Mouse (Mus musculus) limb, embryonic 15.5 days (tissue): ENCODE data around the gene Scyl1. TPM values are rescaled to one million over a fixed set of nuclear protein-coding genes. Genes with fewer than 3 reads are reported as not detected.
"Not testable (repeated sequence)": the region's sequence is repeated elsewhere in the genome, so short reads cannot be mapped to it uniquely, and the experiment has no call there.

Experiments
- ATAC-seq: fragments of 200-750 bp; cut with Nextera tagmentation; 2 replicates; pipeline ENCODE4 v1.8.0; 2017; ENCODE audit warnings: low read depth, moderate TSS enrichment; ENCODE audit not compliant: insufficient number of reproducible peaks, low FRiP score, low TSS enrichment
- H3K27ac ChIP-seq: fragments of 300-500 bp; sonication (generic); 2 replicates; pipeline ENCODE4 v1.5.1; 2015; ENCODE audit warnings: moderate library complexity, mild to moderate bottlenecking, inconsistent platforms
- H3K27me3 ChIP-seq: fragments of 300-500 bp; sonication (generic); 2 replicates; pipeline ENCODE4 v1.6.1; 2015; ENCODE audit warnings: inconsistent platforms
- H3K36me3 ChIP-seq: fragments of 300-500 bp; sonication (generic); 2 replicates; pipeline ENCODE4 v1.6.1; 2015; ENCODE audit warnings: inconsistent platforms
- H3K4me1 ChIP-seq: fragments of 300-500 bp; sonication (generic); 2 replicates; pipeline ENCODE4 v1.6.1; 2015; ENCODE audit warnings: inconsistent platforms
- H3K4me2 ChIP-seq: fragments of 300-500 bp; sonication (generic); 2 replicates; pipeline ENCODE4 v1.6.1; 2015; ENCODE audit warnings: mild to moderate bottlenecking, inconsistent platforms
- H3K4me3 ChIP-seq: fragments of 300-500 bp; sonication (generic); 2 replicates; pipeline ENCODE4 v1.5.1; 2015; ENCODE audit warnings: mild to moderate bottlenecking, inconsistent platforms
- H3K9ac ChIP-seq: fragments of 300-500 bp; sonication (generic); 2 replicates; pipeline ENCODE4 v1.6.1; 2015; ENCODE audit warnings: inconsistent platforms
- H3K9me3 ChIP-seq: fragments of 300-500 bp; sonication (generic); 2 replicates; pipeline ENCODE4 v1.6.1; 2016; ENCODE audit warnings: inconsistent platforms
- WGBS: fragments of 180-500 bp; shearing (Covaris S2); methylation state at CpG from one replicate; pipeline ENCODE4 v1.1.7; 2015; 5-methylcytosine and 5-hydroxymethylcytosine counted together
- polyA plus RNA-seq: library from polyadenylated mRNA; unstranded; fragments of >200 nt; fragmentation: Nextera tagmentation; extraction: Ambion mirVana; gene quantifications from 2 replicates; pipeline ENCODE4 v1.2.1, GENCODE M21; 2015

Gene Scyl1
- polyA plus RNA-seq, 1 experiment from 2014 or later: 81.6 TPM

DNA sequence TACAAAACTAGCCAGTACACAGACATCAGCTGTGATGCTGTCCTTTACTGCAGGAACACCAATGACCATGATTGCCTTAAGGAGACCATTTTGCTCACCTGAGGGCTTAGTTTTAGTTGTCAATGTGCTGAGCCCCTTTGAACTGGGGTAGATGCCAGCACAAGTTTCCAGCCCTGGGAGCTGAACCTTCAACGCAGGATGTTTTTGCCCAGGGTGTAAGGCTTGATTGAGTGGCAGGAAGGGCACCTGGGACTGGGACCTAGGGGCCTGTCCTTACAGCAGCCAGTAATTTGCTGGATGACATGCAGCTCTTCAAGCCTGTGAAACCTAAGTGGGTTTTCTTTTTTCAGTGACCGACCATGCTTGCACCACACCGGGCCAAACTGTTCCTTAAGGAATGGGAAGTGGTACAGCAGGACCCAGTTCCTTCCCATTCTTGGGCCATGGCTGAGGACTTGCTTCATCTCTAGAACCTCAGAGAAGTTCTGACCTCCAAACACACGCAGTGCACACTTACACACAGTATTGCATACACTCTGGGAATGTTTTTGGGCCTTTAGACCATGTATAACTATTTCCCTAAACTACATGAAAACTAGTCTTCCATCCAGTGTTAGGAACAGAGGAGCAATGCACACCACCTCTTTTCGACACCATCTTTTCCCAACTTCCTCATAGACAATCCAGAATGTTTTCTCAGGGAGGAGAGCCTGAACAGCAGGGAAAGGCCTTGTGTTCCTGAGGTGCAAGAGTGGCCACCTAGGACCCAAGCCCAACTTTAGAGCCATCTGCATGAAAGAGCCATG lies 23.8 kb upstream of the Scyl1 start:
- Histone ChIP-seq H3K4me2 (no peak overlapping the region), H3K4me3 (no peak overlapping the region), H3K9me3 (no peaks in the 10 kb centered on the region), H3K27ac (peak overlapping the region; percentile 75), H3K27me3 (no peaks in the 10 kb centered on the region), H3K9ac (no peak overlapping the region), H3K4me1 (peaks cover 30% of the 10 kb centered on the region), H3K36me3 (peaks cover 36% of the 10 kb centered on the region)
- WGBS: 30% methylated on average over 5 of the region's 5 CpGs
- no peak for ATAC-seq

DNA sequence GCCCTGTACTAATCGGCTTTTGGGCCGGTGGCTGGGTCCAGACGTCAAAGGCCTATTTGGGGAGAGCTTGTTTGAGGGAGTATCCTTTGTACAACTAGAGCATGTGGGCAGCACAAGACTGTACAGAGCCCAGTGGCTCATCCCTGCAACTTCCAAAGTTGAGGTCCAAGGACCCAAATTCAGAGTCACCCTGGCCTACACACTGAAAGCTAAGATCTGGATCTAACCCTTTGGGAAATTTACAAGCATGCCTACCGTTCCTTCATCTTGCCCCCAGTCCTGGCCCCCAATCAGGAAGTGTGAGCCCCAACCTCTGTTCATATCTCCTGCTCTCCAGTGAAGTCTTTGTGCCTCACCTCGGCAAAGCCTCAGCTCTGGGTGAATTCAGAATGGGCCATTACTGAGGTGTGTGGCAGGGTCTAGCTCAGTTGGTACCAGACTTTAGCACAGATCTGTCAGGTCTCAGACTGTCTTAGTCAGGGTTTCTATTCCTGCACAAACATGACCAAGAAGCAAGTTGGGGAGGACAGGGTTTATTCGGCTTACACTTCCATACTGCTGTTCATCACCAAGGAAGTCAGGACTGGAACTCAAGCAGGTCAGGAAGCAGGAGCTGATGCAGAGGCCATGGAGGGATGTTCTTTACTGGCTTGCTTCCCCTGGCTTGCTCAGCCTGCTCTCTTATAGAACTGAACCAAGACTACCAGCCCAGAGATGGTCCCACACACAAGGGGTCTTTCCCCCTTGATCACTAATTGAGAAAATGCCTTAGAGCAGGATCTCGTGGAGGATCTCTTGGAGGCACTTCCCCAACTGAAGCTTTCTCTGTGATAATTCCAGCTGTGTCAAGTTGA lies 22.9 kb upstream of the Scyl1 start:
- Histone ChIP-seq H3K4me1 (peaks cover 30% of the 10 kb centered on the region), H3K27ac (peak overlapping the region; percentile 75), H3K36me3 (peaks cover 36% of the 10 kb centered on the region)
- 24% methylated on average over 7 of the region's 7 CpGs for WGBS
- H3K9ac ChIP-seq, H3K4me3 ChIP-seq, H3K9me3 ChIP-seq, H3K27me3 ChIP-seq, H3K4me2 ChIP-seq: not testable (repeated sequence)
- 0 out of 2 replicates have a peak, but pooled peaks have one; percentile 40 for ATAC-seq

DNA sequence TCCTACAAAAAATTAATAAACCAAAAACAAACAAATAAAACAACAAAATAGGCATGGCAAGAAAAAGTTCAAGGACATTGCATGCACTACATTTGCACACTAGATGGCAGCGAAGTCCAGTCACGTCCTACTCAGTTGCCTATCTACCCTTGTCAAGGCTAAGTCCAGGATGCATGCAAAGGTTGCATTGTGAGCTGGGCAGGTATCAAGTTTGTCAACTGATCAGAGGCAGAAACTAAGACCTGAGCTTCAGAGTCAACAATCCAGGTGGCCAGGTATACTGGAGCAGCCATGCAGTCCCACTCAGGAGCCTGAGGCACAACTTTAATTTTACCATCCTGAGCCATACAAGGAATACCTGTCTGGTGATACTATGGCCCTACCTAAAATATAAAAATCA lies 21.9 kb upstream of the Scyl1 start:
- H3K36me3 ChIP-seq: peaks cover 32% of the 10 kb centered on the region
- 0 out of 2 replicates have a peak, but pooled peaks have one; percentile 53 for ATAC-seq
- no peak overlapping the region for H3K4me2 ChIP-seq
- H3K9me3 ChIP-seq: no peaks in the 10 kb centered on the region
- H3K27me3 ChIP-seq: no peaks in the 10 kb centered on the region
- no peak overlapping the region for H3K9ac ChIP-seq
- H3K27ac ChIP-seq: 0 out of 2 replicates have a peak overlapping the region, but pooled peaks have one; percentile 11
- no peak overlapping the region for H3K4me3 ChIP-seq
- H3K4me1 ChIP-seq: peaks cover 30% of the 10 kb centered on the region
- WGBS: 1% methylated on average over 2 of the region's 2 CpGs

DNA sequence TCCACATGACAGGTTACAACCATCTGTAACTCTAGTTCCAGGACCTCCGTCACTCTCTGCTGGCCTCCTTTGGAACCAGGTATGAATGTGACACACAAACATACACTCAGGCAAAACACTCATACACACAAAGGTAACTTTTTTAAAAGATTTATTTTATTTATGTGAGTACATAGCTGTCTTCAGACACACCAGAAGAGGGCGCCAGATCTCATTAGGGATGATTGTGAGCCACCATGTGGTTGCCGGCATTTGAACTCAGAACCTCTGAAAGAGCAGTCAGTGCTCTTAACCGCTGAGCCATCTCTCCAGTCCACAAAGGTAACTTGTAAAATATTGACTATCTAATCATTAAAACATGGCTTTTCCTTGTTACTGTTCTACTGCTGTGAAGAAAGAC lies 20.1 kb upstream of the Scyl1 start:
- WGBS: 70% methylated on average over 4 of the region's 4 CpGs
- Histone ChIP-seq H3K4me1 (peaks cover 30% of the 10 kb centered on the region), H3K9me3 (no peaks in the 10 kb centered on the region), H3K27ac (no peak overlapping the region), H3K9ac (no peak overlapping the region), H3K4me3 (no peak overlapping the region), H3K4me2 (no peak overlapping the region), H3K36me3 (peaks cover 14% of the 10 kb centered on the region), H3K27me3 (no peaks in the 10 kb centered on the region)
- ATAC-seq: no peak

DNA sequence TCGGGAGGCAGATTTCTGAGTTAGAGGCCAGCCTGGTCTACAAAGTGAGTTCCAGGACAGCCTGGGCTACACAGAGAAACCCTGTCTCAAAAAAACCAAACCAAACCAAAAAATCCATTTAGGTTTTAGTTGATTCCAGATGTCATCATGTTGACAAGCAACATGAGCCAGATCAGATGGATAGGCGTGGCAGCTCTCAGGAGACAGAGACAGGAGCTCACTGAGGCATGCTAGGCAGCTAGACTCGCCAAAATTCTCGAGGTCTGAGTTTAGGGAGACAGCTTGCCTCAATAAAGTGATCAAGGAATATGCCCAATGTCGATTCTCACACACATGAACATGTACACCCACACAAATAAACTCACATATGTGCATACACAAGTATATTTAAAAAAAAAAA lies 17.8 kb upstream of the Scyl1 start:
- H3K9me3 ChIP-seq: no peaks in the 10 kb centered on the region
- no peaks in the 10 kb centered on the region for H3K27me3 ChIP-seq
- H3K36me3 ChIP-seq: no peaks in the 10 kb centered on the region
- H3K27ac ChIP-seq: no peak overlapping the region
- H3K9ac ChIP-seq: no peak overlapping the region
- no peak overlapping the region for H3K4me3 ChIP-seq
- no peak for ATAC-seq
- WGBS: 44% methylated on average over 5 of the region's 5 CpGs
- peaks cover 12% of the 10 kb centered on the region; the same call in 1 of the 2 replicates for H3K4me1 ChIP-seq
- H3K4me2 ChIP-seq: no peak overlapping the region

DNA sequence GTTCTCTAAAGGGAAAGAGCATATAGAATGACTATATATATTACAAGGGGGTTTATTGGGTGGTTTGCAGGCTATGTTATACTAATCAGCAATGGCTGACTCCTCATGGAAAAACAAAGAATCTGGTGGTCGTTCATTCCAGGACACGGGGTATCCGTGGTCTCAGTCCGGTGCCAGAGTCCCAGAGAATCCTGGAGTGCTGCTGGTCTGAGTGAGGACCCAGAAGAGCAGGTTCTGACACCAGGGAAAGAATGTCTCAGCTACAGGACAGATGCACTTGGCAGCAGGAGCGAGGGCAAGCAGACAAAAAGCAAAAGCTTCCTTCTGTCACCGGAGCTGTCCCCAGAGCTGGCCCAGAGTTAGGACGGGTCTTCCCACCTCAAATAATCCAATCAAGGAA lies 17.4 kb upstream of the Scyl1 start:
- Histone ChIP-seq H3K27ac (no peak overlapping the region), H3K9ac (no peak overlapping the region), H3K27me3 (no peaks in the 10 kb centered on the region), H3K4me1 (peaks cover 8% of the 10 kb centered on the region; the same call in 1 of the 2 replicates), H3K36me3 (no peaks in the 10 kb centered on the region), H3K4me2 (no peak overlapping the region), H3K4me3 (no peak overlapping the region), H3K9me3 (no peaks in the 10 kb centered on the region)
- no peak for ATAC-seq
- WGBS: 85% methylated on average over 7 of the region's 7 CpGs

DNA sequence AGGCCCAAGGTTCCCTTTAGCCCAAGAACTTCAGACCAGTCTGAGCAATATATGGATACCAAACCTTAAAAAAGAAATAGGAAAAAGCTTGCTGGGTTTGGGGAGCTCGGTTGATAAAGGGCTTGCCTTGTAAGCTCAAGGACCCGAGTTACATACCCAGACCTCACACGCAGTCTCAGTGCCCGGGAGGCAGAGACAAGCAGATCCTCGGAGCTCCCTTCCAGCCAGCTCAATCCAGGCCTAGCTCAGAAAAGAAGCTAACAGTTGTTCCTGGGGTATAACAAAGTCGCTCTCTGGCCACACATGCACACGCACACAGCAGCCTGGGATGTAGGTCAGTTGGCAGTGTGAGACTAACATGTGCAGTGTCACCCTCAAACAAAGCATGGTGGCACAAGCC lies 16.7 kb upstream of the Scyl1 start:
- Histone ChIP-seq H3K9ac (no peak overlapping the region), H3K36me3 (no peaks in the 10 kb centered on the region)
- WGBS: 83% methylated on average over 7 of the region's 7 CpGs

DNA sequence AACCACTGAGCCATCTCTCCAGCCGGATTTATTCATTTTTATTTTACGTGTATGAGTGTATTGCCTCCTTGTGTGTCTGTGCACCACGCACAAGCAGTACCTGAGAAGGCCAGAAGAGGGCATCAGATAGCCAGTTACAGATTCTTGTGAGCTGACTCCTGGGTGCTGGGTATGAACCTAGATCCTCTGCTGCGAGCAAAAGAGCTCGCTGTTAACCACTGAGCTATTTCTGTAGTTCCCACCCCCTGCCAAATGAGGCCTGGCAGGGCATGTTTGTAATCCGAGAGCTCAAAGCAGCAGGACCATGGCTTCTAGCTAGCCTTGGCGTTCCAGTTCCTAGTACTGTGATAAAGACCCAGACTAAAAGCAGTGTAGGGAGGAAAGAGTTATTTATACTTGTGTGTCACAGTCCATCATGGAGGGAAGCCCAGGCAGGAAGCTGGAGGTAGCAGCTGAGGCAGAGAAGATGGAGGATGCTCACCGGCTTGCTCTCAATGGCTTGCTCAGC lies 16.0 kb upstream of the Scyl1 start:
- Histone ChIP-seq H3K9ac (no peak overlapping the region), H3K4me2 (no peak overlapping the region), H3K9me3 (no peaks in the 10 kb centered on the region), H3K4me1 (peaks cover 8% of the 10 kb centered on the region; the same call in 1 of the 2 replicates), H3K4me3 (no peak overlapping the region), H3K27me3 (no peaks in the 10 kb centered on the region), H3K36me3 (no peaks in the 10 kb centered on the region), H3K27ac (peak overlapping the region; percentile 69)
- ATAC-seq: peak; percentile 40; the same call in 1 of the 2 replicates
- WGBS: 8% methylated on average over 8 of the region's 8 CpGs

More for the DNA sequence above, 16.7 kb upstream of the Scyl1 start:
- Histone ChIP-seq H3K4me1 (peaks cover 8% of the 10 kb centered on the region; the same call in 1 of the 2 replicates), H3K4me2 (no peak overlapping the region), H3K9me3 (no peaks in the 10 kb centered on the region), H3K4me3 (no peak overlapping the region), H3K27ac (peak overlapping the region; percentile 69), H3K27me3 (no peaks in the 10 kb centered on the region)
- ATAC-seq: no peak

DNA sequence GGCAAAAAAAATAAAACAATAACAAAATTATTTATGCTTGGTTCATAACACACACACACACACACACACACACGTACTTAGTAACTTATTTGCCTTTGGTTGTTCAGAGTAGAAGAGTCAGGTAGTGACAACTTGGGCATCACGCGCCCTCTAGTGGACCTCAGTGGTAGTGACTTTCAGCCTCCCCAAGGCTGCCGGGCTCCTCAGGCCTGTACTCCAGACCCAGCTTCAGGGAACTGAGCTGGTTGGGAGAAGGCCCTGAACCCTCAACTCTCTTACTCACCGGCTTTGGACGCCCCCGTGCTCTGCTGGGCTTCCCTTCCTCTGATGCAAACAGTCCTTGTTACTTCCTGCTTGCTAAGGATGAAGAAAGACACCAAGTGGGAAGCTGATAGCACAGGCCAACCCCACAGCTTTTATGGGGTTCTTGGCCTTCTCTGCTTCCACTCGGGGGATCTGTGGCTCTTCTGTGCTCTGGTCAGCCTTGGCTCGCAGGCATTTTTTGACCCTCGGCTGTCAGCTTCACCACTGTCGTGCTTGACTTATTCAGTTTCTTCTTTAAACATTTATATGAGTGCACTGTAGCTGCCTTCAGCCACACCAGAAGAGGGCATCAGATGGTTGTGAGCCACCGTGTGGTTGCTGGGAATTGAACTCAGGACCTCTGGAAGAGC lies 15.4 kb upstream of the Scyl1 start:
- H3K27ac ChIP-seq: peak overlapping the region; percentile 69
- no peaks in the 10 kb centered on the region for H3K36me3 ChIP-seq
- H3K4me2 ChIP-seq: no peak overlapping the region
- WGBS: 7% methylated on average over 12 of the region's 12 CpGs
- no peaks in the 10 kb centered on the region for H3K27me3 ChIP-seq
- no peaks in the 10 kb centered on the region for H3K9me3 ChIP-seq
- no peak overlapping the region for H3K4me3 ChIP-seq
- peak; percentile 69; the same call in 1 of the 2 replicates for ATAC-seq
- no peak overlapping the region for H3K9ac ChIP-seq
- peaks cover 8% of the 10 kb centered on the region; the same call in 1 of the 2 replicates for H3K4me1 ChIP-seq

DNA sequence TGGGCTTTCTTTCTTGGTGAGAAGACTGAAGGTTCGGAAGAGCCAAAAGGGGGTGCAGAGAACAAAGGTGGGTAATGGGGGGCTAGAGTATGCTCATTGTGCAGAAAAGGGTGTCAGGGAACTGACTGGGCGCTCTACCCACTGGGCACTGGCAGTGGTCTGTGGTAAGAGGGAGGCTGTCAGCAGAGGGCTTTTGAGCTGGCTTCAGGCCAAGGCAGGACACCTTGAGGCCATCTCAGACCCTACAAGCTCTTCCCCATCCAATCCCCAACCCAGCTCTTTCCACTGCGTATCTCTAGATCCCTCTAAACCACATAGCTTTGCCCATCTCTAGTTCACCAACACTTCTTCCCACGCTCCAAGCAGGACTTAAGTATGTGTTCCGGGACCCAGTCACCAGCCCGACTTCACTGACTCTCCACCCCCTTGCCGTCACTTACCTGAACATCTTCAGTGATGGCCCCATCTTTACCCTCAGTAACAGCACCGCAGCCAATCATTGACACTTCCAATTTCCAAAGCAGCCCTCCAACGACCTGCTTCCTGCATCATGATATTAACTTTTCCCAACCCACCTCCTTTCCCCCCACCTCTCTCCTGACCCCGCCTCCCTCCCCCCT lies 13.8 kb upstream of the Scyl1 start:
- Histone ChIP-seq H3K36me3 (no peaks in the 10 kb centered on the region), H3K4me1 (peaks cover 8% of the 10 kb centered on the region; the same call in 1 of the 2 replicates), H3K4me2 (no peak overlapping the region), H3K9me3 (no peaks in the 10 kb centered on the region), H3K27me3 (no peaks in the 10 kb centered on the region), H3K9ac (no peak overlapping the region), H3K4me3 (no peak overlapping the region), H3K27ac (no peak overlapping the region)
- 53% methylated on average over 10 of the region's 10 CpGs for WGBS
- ATAC-seq: no peak

DNA sequence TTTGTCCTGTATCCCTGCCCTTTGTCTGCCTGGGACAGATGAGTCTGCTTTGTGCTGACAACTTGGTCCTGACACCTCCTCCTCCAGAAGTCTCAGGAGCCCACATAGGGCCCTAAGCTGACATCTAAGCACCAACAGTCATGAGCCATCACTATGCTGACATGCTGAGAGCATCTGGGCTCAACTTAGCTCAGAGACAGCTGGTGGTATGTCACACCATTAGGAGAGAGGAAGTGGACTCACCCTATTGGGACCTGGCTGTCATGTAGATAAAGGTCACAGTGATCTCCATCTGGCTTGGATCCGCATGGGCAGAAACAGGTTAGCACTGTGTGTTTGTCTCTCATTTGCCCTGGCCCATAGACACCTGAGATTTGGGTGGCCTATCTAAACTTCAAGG lies 10.9 kb upstream of the Scyl1 start:
- Histone ChIP-seq H3K4me3 (no peak overlapping the region), H3K9ac (no peak overlapping the region), H3K27ac (no peak overlapping the region), H3K4me1 (peaks cover 4% of the 10 kb centered on the region; the same call in 1 of the 2 replicates), H3K36me3 (no peaks in the 10 kb centered on the region), H3K4me2 (no peak overlapping the region), H3K9me3 (no peaks in the 10 kb centered on the region), H3K27me3 (no peaks in the 10 kb centered on the region)
- no peak for ATAC-seq
- 89% methylated on average over 1 of the region's 1 CpGs for WGBS
